Mouse (Mus musculus): Measurements from ENCODE around the gene Sc5d. TPM values are rescaled to one million over a fixed set of nuclear protein-coding genes. Genes with fewer than 3 reads are reported as not detected.

Sc5d gene
- polyA plus RNA-seq, 1 experiment from 2014 or later = 25.9 TPM

DNA sequence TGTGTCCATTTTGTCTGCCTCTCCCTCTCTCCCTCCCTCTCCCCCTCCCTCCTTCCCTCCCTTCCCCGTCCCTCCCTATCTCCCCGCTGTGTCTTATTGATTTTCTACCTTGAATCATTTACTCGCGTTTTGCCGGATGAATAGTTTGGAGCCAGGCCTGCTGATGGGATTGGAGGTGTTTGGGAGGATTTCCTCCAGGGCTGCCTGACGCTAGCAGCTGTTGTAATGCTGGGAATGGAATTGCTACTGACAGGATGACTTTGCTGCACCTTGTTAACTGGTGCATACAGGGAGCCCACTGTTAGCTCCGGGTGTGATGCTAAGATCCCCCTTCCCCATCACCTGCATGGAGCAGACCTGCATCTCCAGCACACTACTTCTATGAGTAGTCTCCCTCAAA lies 29.0 kb upstream of the Sc5d start:
- no peak overlapping the region for H3K27ac ChIP-seq (replicated peaks in 1 of 2; ENCODE audit: control insufficient read depth in 1 of 2, insufficient read depth in 1 of 2, low read depth in 2 of 2, low read length in 2 of 2)
- H3K27me3 ChIP-seq (ENCODE audit: control insufficient read depth, insufficient read depth, low read length) = no peaks in the 10 kb centered on the region
- no peak overlapping the region for H3K4me3 ChIP-seq (ENCODE audit: control insufficient read depth in 1 of 2, insufficient read depth in 1 of 2, low read depth in 1 of 2, low read length in 2 of 2)
- ATAC-seq (ENCODE audit: insufficient number of reproducible peaks, insufficient read depth, low FRiP score, low read depth) = no peak
- WGBS = 66% methylated on average over 7 of the region's 7 CpGs
- H3K9ac ChIP-seq (ENCODE audit: low read length) = no peak overlapping the region
- no peak overlapping the region for H3K4me2 ChIP-seq (ENCODE audit: low read length)
- H3K36me3 ChIP-seq (ENCODE audit: control insufficient read depth, insufficient read depth, low read length) = no peaks in the 10 kb centered on the region
- H3K4me1 ChIP-seq (ENCODE audit: control insufficient read depth in 2 of 2, insufficient read depth in 2 of 2, low read length in 2 of 2) = no peaks in the 10 kb centered on the region
- H3K9me3 ChIP-seq (ENCODE audit: control insufficient read depth, low read length) = no peaks in the 10 kb centered on the region

DNA sequence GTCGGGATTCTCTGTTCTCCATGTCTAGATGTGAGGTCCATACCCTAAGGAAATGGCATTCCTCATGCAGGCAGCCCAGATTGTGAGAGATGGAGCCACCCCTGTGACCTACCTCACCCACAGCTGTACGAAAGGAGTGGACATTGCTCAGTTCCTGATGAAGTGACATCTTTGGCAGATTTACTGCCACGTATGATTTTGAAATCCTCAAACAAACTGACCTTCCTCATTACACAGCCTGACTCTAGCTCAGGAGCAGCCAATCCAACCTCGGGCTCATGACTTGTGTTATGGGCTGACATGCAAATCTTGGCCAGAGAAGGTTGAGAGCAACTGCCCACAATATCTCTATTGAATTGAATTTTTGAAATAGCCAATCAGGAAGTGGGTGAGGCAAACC lies 15.6 kb upstream of the Sc5d start:
- Histone ChIP-seq H3K4me3 (ENCODE audit: control insufficient read depth in 1 of 2, insufficient read depth in 1 of 2, low read depth in 1 of 2, low read length in 2 of 2) (no peak overlapping the region), H3K4me2 (ENCODE audit: low read length) (no peak overlapping the region), H3K27me3 (ENCODE audit: control insufficient read depth, insufficient read depth, low read length) (no peaks in the 10 kb centered on the region), H3K36me3 (ENCODE audit: control insufficient read depth, insufficient read depth, low read length) (no peaks in the 10 kb centered on the region), H3K4me1 (ENCODE audit: control insufficient read depth in 2 of 2, insufficient read depth in 2 of 2, low read length in 2 of 2) (0 out of 4 replicates have a peak, but pooled peaks cover 0 to 2% of the 10 kb centered on the region in 2 experiments), H3K27ac (replicated peaks in 1 of 2; ENCODE audit: control insufficient read depth in 1 of 2, insufficient read depth in 1 of 2, low read depth in 2 of 2, low read length in 2 of 2) (no peak overlapping the region), H3K9me3 (ENCODE audit: control insufficient read depth, low read length) (no peaks in the 10 kb centered on the region), H3K9ac (ENCODE audit: low read length) (no peak overlapping the region)
- ATAC-seq (ENCODE audit: insufficient number of reproducible peaks, insufficient read depth, low FRiP score, low read depth) = no peak
- WGBS = 66% methylated on average over 4 of the region's 4 CpGs

DNA sequence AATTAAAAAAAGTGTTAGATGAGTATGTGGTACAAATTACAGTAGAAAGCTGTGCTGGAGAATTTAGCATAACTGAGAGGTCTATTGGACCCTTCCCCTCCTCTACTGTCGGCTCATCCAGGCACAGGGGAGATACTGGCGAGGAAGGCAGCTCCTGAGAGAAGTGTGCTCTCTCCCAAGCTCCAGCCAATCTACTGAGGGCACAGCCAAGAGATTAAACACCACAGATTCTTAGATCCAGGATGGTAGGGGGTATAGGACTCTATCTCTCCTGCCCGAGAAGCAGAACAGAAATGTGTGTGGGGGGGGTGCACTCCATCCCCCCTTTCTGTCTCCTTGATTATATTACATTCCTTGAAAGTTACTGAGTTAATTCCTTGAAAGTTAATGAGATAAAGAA lies 14.0 kb upstream of the Sc5d start:
- H3K9me3 ChIP-seq (ENCODE audit: control insufficient read depth, low read length) = no peaks in the 10 kb centered on the region
- 52% methylated on average over 3 of the region's 3 CpGs for WGBS
- H3K4me1 ChIP-seq (ENCODE audit: control insufficient read depth in 2 of 2, insufficient read depth in 2 of 2, low read length in 2 of 2) = 0 out of 4 replicates have a peak, but pooled peaks cover 0 to 2% of the 10 kb centered on the region in 2 experiments
- H3K4me3 ChIP-seq (ENCODE audit: control insufficient read depth in 1 of 2, insufficient read depth in 1 of 2, low read depth in 1 of 2, low read length in 2 of 2) = no peak overlapping the region
- no peaks in the 10 kb centered on the region for H3K36me3 ChIP-seq (ENCODE audit: control insufficient read depth, insufficient read depth, low read length)
- H3K27ac ChIP-seq (replicated peaks in 1 of 2; ENCODE audit: control insufficient read depth in 1 of 2, insufficient read depth in 1 of 2, low read depth in 2 of 2, low read length in 2 of 2) = no peak overlapping the region
- H3K27me3 ChIP-seq (ENCODE audit: control insufficient read depth, insufficient read depth, low read length) = no peaks in the 10 kb centered on the region
- no peak overlapping the region for H3K4me2 ChIP-seq (ENCODE audit: low read length)
- no peak overlapping the region for H3K9ac ChIP-seq (ENCODE audit: low read length)
- ATAC-seq (ENCODE audit: insufficient number of reproducible peaks, insufficient read depth, low FRiP score, low read depth) = no peak

DNA sequence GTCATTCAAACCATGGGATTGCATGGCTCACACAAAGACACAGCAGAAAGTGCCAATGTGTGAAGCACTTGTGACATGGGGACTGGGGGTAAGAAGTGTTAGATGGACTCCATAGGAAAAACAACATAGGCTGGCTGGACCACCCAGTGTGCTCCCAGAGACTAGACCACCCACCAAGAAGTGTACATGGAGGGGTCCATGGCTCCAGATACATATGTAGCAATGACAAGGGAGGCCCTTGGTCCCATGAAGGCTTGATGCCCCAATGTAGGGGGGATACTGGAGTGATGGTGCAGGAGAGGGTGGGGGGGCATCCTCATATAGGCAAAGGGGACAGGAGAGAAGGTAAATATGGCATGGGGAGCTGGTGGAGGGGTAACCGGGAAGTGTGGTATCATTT lies 13.6 kb upstream of the Sc5d start:
- Histone ChIP-seq H3K9ac (ENCODE audit: low read length) (no peak overlapping the region), H3K36me3 (ENCODE audit: control insufficient read depth, insufficient read depth, low read length) (no peaks in the 10 kb centered on the region), H3K27me3 (ENCODE audit: control insufficient read depth, insufficient read depth, low read length) (no peaks in the 10 kb centered on the region), H3K9me3 (ENCODE audit: control insufficient read depth, low read length) (no peaks in the 10 kb centered on the region), H3K4me2 (ENCODE audit: low read length) (no peak overlapping the region), H3K27ac (replicated peaks in 1 of 2; ENCODE audit: control insufficient read depth in 1 of 2, insufficient read depth in 1 of 2, low read depth in 2 of 2, low read length in 2 of 2) (no peak overlapping the region), H3K4me1 (ENCODE audit: control insufficient read depth in 2 of 2, insufficient read depth in 2 of 2, low read length in 2 of 2) (0 out of 4 replicates have a peak, but pooled peaks cover 0 to 2% of the 10 kb centered on the region in 2 experiments), H3K4me3 (ENCODE audit: control insufficient read depth in 1 of 2, insufficient read depth in 1 of 2, low read depth in 1 of 2, low read length in 2 of 2) (no peak overlapping the region)
- no peak for ATAC-seq (ENCODE audit: insufficient number of reproducible peaks, insufficient read depth, low FRiP score, low read depth)
- 94% methylated on average over 1 of the region's 1 CpGs for WGBS

DNA sequence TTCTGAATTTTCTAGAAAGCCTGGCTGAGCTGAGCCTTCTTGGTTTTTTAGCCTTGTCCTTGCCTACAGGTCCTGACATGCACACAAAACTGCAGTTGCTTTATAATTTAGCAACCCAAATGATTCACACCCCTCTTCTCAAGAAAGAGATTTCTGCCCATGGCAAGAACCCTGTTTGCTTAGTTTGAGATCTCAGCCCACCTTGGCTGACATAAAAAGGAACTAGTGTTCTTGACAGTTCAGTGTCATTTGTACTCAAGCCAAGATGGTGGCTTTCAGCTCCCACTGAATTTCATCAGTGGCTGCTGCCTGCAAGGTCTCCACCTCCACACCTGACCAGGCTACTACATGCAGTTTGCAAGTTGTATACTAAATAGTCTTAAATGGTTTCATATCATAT lies 13.1 kb upstream of the Sc5d start:
- Histone ChIP-seq H3K9me3 (ENCODE audit: control insufficient read depth, low read length) (no peaks in the 10 kb centered on the region), H3K36me3 (ENCODE audit: control insufficient read depth, insufficient read depth, low read length) (no peaks in the 10 kb centered on the region), H3K27ac (replicated peaks in 1 of 2; ENCODE audit: control insufficient read depth in 1 of 2, insufficient read depth in 1 of 2, low read depth in 2 of 2, low read length in 2 of 2) (no peak overlapping the region), H3K4me3 (ENCODE audit: control insufficient read depth in 1 of 2, insufficient read depth in 1 of 2, low read depth in 1 of 2, low read length in 2 of 2) (no peak overlapping the region), H3K27me3 (ENCODE audit: control insufficient read depth, insufficient read depth, low read length) (no peaks in the 10 kb centered on the region), H3K4me1 (ENCODE audit: control insufficient read depth in 2 of 2, insufficient read depth in 2 of 2, low read length in 2 of 2) (0 out of 4 replicates have a peak, but pooled peaks cover 0 to 2% of the 10 kb centered on the region in 2 experiments), H3K9ac (ENCODE audit: low read length) (no peak overlapping the region), H3K4me2 (ENCODE audit: low read length) (no peak overlapping the region)
- ATAC-seq (ENCODE audit: insufficient number of reproducible peaks, insufficient read depth, low FRiP score, low read depth) = no peak

DNA sequence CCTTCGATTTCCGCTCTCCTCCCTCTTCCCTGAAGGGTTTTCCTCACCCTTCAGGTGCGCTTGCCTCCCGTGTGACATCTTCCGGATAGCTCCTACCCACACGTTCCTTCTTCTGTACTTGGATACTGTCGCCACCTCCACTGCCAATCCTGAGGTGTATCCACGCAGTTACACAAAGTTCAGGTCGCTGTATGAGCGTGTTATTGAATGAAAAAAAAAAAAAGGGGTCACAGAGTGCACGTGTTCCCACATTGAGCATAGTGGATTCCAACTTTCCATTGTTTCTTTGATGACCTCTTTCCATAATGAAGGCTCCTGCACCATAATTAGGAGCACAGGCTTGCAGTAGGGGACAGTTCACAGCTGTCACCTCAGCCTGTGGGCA lies 11.7 kb upstream of the Sc5d start:
- H3K4me3 ChIP-seq (ENCODE audit: control insufficient read depth in 1 of 2, insufficient read depth in 1 of 2, low read depth in 1 of 2, low read length in 2 of 2) = no peak overlapping the region
- H3K9ac ChIP-seq (ENCODE audit: low read length) = no peak overlapping the region
- H3K9me3 ChIP-seq (ENCODE audit: control insufficient read depth, low read length) = no peaks in the 10 kb centered on the region
- 42% methylated on average over 11 of the region's 11 CpGs for WGBS
- no peak for ATAC-seq (ENCODE audit: insufficient number of reproducible peaks, insufficient read depth, low FRiP score, low read depth)
- no peak overlapping the region for H3K4me2 ChIP-seq (ENCODE audit: low read length)
- no peaks in the 10 kb centered on the region for H3K27me3 ChIP-seq (ENCODE audit: control insufficient read depth, insufficient read depth, low read length)
- H3K36me3 ChIP-seq (ENCODE audit: control insufficient read depth, insufficient read depth, low read length) = no peaks in the 10 kb centered on the region
- H3K27ac ChIP-seq (replicated peaks in 1 of 2; ENCODE audit: control insufficient read depth in 1 of 2, insufficient read depth in 1 of 2, low read depth in 2 of 2, low read length in 2 of 2) = no peak overlapping the region
- 0 out of 4 replicates have a peak, but pooled peaks cover 0 to 2% of the 10 kb centered on the region in 2 experiments for H3K4me1 ChIP-seq (ENCODE audit: control insufficient read depth in 2 of 2, insufficient read depth in 2 of 2, low read length in 2 of 2)

DNA sequence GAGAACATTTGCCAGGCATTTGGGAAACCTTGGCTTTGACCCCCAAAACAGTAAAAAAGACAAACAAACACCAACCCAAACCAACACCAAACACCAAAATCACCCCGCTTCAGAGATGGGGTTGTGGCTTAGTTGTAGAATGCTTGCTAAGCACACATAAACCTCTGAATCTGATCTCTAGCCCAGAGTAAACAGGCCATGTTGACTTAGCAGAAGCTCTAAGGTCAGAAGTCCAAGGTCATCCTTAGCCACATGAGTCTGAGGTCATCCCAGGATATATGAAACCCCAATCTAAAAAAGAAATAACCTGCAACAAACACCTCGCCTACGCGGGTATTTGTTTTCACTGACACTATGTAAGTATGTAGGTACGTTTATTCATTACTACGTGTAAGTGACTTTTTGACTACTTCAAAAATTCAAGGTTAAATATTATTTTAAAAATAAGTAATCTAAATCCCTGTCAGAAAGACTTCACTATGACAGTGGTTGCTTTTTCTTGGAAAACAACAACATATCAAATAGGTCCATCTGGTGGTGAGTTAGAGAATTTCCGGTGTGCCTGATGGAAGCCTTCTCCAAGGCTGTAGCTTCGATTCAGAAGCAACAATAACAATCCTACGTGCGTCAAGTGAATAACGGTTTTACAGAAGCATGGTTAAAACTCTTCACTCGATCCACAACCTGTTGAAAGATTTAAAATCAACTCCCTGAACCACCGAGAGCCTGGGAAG lies 11.1 kb upstream of the Sc5d start:
- Histone ChIP-seq H3K4me2 (ENCODE audit: low read length) (no peak overlapping the region), H3K4me1 (ENCODE audit: control insufficient read depth in 2 of 2, insufficient read depth in 2 of 2, low read length in 2 of 2) (0 out of 4 replicates have a peak, but pooled peaks cover 0 to 2% of the 10 kb centered on the region in 2 experiments), H3K4me3 (ENCODE audit: control insufficient read depth in 1 of 2, insufficient read depth in 1 of 2, low read depth in 1 of 2, low read length in 2 of 2) (no peak overlapping the region), H3K36me3 (ENCODE audit: control insufficient read depth, insufficient read depth, low read length) (no peaks in the 10 kb centered on the region), H3K9me3 (ENCODE audit: control insufficient read depth, low read length) (no peaks in the 10 kb centered on the region), H3K27me3 (ENCODE audit: control insufficient read depth, insufficient read depth, low read length) (no peaks in the 10 kb centered on the region), H3K9ac (ENCODE audit: low read length) (no peak overlapping the region), H3K27ac (replicated peaks in 1 of 2; ENCODE audit: control insufficient read depth in 1 of 2, insufficient read depth in 1 of 2, low read depth in 2 of 2, low read length in 2 of 2) (no peak overlapping the region)
- ATAC-seq (ENCODE audit: insufficient number of reproducible peaks, insufficient read depth, low FRiP score, low read depth) = no peak
- 54% methylated on average over 13 of the region's 13 CpGs for WGBS
